Mouse (Mus musculus): ENCODE data around the gene Ifngr1.

Gene Ifngr1

DNA sequence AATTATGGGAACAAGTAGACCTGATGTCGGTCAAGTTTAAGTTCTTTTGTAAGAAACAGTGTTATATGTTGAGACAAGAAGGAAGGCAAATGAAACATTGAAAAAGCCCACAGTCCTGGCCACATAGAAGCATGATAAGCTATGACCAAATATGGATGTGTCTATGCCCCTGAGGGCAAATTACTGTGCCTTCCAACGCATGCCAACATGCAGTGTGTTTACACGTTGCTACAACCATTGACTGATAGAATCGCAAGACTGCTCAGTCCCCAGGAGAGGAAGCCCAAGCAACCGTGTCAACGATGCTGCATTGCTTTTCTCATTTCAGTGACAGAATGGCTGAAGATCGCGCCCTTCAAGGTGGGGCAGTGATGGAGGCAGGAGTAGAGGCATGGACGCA is 65.7 kb downstream of the Ifngr1 start:
- DNase-seq = no peak

Measured in lung, adult 18-20 months (tissue).